Mouse (Mus musculus): ENCODE measurements around the gene Dusp11. TPM values are rescaled to one million over a fixed set of nuclear protein-coding genes. Genes with fewer than 3 reads are reported as not detected.
"Not testable (repeated sequence)": the region's sequence is repeated elsewhere in the genome, so short reads cannot be mapped to it uniquely, and the experiment has no call there.

Dusp11 gene
- polyA plus RNA-seq, 1 experiment from 2014 or later, result 56.1 TPM

GRCm38 (mm10) chr6:85926709-85927108 lies 34.8 kb downstream of the Dusp11 start:
- DNase-seq (ENCODE audit: low spot score), result no peak
- no peaks in the 10 kb centered on the region for H3K27me3 ChIP-seq (ENCODE audit: control insufficient read depth, insufficient read depth, low read length)
- 87% methylated on average over 1 of the region's 1 CpGs for WGBS
- H3K4me3 ChIP-seq (ENCODE audit: low read depth, low read length), result no peak overlapping the region
- no peak overlapping the region for H3K4me2 ChIP-seq (ENCODE audit: low read depth, low read length, severe bottlenecking)
- no peaks in the 10 kb centered on the region for H3K4me1 ChIP-seq (replicated peaks; ENCODE audit: control insufficient read depth, insufficient read depth, low read length)
- H3K36me3 ChIP-seq (ENCODE audit: control insufficient read depth, insufficient read depth, low read length), result peaks cover 4% of the 10 kb centered on the region
- no peak overlapping the region for H3K9ac ChIP-seq (ENCODE audit: low read length)
- no peaks in the 10 kb centered on the region for H3K9me3 ChIP-seq (ENCODE audit: control insufficient read depth, low read length)
- no peak overlapping the region for H3K27ac ChIP-seq (ENCODE audit: low read depth, low read length)
- no peak for ATAC-seq (replicated peaks; ENCODE audit: low FRiP score)

- Histone ChIP-seq H3K9ac (ENCODE audit: low read length) (no peak overlapping the region), H3K4me3 (ENCODE audit: low read depth, low read length) (no peak overlapping the region), H3K36me3 (ENCODE audit: control insufficient read depth, insufficient read depth, low read length) (peaks cover 4% of the 10 kb centered on the region), H3K27ac (ENCODE audit: low read depth, low read length) (no peak overlapping the region), H3K27me3 (ENCODE audit: control insufficient read depth, insufficient read depth, low read length) (no peaks in the 10 kb centered on the region), H3K4me1 (replicated peaks; ENCODE audit: control insufficient read depth, insufficient read depth, low read length) (no peaks in the 10 kb centered on the region), H3K4me2 (ENCODE audit: low read depth, low read length, severe bottlenecking) (no peak overlapping the region), H3K9me3 (ENCODE audit: control insufficient read depth, low read length) (no peaks in the 10 kb centered on the region)
- DNase-seq (ENCODE audit: low spot score) (no peak), ATAC-seq (replicated peaks; ENCODE audit: low FRiP score) (no peak)
- 97% methylated on average over 1 of the region's 1 CpGs for WGBS
Observed at GRCm38 (mm10) chr6:85923643-85924042, 37.8 kb downstream of the Dusp11 start.

GRCm38 (mm10) chr6:85919401-85919800 lies 42.1 kb downstream of the Dusp11 start:
- Histone ChIP-seq H3K9me3 (ENCODE audit: control insufficient read depth, low read length) (no peaks in the 10 kb centered on the region), H3K9ac (ENCODE audit: low read length) (no peak overlapping the region), H3K4me1 (replicated peaks; ENCODE audit: control insufficient read depth, insufficient read depth, low read length) (peaks cover 7% of the 10 kb centered on the region; the same call in 1 of the 2 replicates), H3K4me3 (ENCODE audit: low read depth, low read length) (no peak overlapping the region), H3K4me2 (ENCODE audit: low read depth, low read length, severe bottlenecking) (no peak overlapping the region), H3K36me3 (ENCODE audit: control insufficient read depth, insufficient read depth, low read length) (no peaks in the 10 kb centered on the region; the same call in 1 of the 2 replicates), H3K27ac (ENCODE audit: low read depth, low read length) (no peak overlapping the region), H3K27me3 (ENCODE audit: control insufficient read depth, insufficient read depth, low read length) (no peaks in the 10 kb centered on the region)
- DNase-seq (ENCODE audit: low spot score) (no peak), ATAC-seq (replicated peaks; ENCODE audit: low FRiP score) (no peak)
- WGBS, result 92% methylated on average over 4 of the region's 4 CpGs

- H3K9ac ChIP-seq (ENCODE audit: low read length); H3K36me3 ChIP-seq (ENCODE audit: control insufficient read depth, insufficient read depth, low read length); H3K4me2 ChIP-seq (ENCODE audit: low read depth, low read length, severe bottlenecking); DNase-seq (ENCODE audit: low spot score); H3K9me3 ChIP-seq (ENCODE audit: control insufficient read depth, low read length); H3K27me3 ChIP-seq (ENCODE audit: control insufficient read depth, insufficient read depth, low read length); H3K27ac ChIP-seq (ENCODE audit: low read depth, low read length); ATAC-seq (replicated peaks; ENCODE audit: low FRiP score); H3K4me1 ChIP-seq (replicated peaks; ENCODE audit: control insufficient read depth, insufficient read depth, low read length); H3K4me3 ChIP-seq (ENCODE audit: low read depth, low read length): not testable (repeated sequence)
- WGBS, result 93% methylated on average over 3 of the region's 3 CpGs
Observed at GRCm38 (mm10) chr6:85918341-85918740, 43.1 kb downstream of the Dusp11 start.

GRCm38 (mm10) chr6:85916596-85916995 lies 44.9 kb downstream of the Dusp11 start:
- WGBS, result 83% methylated on average over 6 of the region's 6 CpGs
- peak overlapping the region; percentile 70 for H3K4me2 ChIP-seq (ENCODE audit: low read depth, low read length, severe bottlenecking)

GRCm38 (mm10) chr6:85915539-85916513 lies 45.6 kb downstream of the Dusp11 start, which contains the start of gene Nat8f1:
Gene Nat8f1 (minus strand): TSS chr6:85915687.
- WGBS, result under 1% methylated on average over 58 of the region's 61 CpGs
- not testable (repeated sequence) for H3K36me3 ChIP-seq (ENCODE audit: control insufficient read depth, insufficient read depth, low read length); H3K4me1 ChIP-seq (replicated peaks; ENCODE audit: control insufficient read depth, insufficient read depth, low read length); H3K9me3 ChIP-seq (ENCODE audit: control insufficient read depth, low read length); H3K27me3 ChIP-seq (ENCODE audit: control insufficient read depth, insufficient read depth, low read length)
- H3K4me3 ChIP-seq (ENCODE audit: low read depth, low read length), result peak within 1 kb of the TSS; percentile 57
- H3K4me2 ChIP-seq (ENCODE audit: low read depth, low read length, severe bottlenecking), result peak within 1 kb of the TSS; percentile 83
- peak within 1 kb of the TSS; percentile 73; the same call in 1 of the 2 replicates for H3K27ac ChIP-seq (ENCODE audit: low read depth, low read length)
- ATAC-seq (replicated peaks; ENCODE audit: low FRiP score) (peak; percentile 95), DNase-seq (ENCODE audit: low spot score) (peak; percentile 91)
- peak within 1 kb of the TSS; percentile 74 for H3K9ac ChIP-seq (ENCODE audit: low read length)

More at GRCm38 (mm10) chr6:85916596-85916995, 44.9 kb downstream of the Dusp11 start:
- no peak for DNase-seq (ENCODE audit: low spot score)
- no peaks in the 10 kb centered on the region for H3K27me3 ChIP-seq (ENCODE audit: control insufficient read depth, insufficient read depth, low read length)
- H3K27ac ChIP-seq (ENCODE audit: low read depth, low read length), result no peak overlapping the region
- H3K9me3 ChIP-seq (ENCODE audit: control insufficient read depth, low read length), result no peaks in the 10 kb centered on the region
- H3K4me3 ChIP-seq (ENCODE audit: low read depth, low read length), result peak overlapping the region; percentile 57
- no peaks in the 10 kb centered on the region for H3K36me3 ChIP-seq (ENCODE audit: control insufficient read depth, insufficient read depth, low read length)
- H3K4me1 ChIP-seq (replicated peaks; ENCODE audit: control insufficient read depth, insufficient read depth, low read length), result peaks cover 7% of the 10 kb centered on the region; the same call in 1 of the 2 replicates
- ATAC-seq (replicated peaks; ENCODE audit: low FRiP score), result no peak
- peak overlapping the region; percentile 74 for H3K9ac ChIP-seq (ENCODE audit: low read length)

GRCm38 (mm10) chr6:85915141-85915538 lies 46.3 kb downstream of the Dusp11 start:
- H3K36me3 ChIP-seq (ENCODE audit: control insufficient read depth, insufficient read depth, low read length), result no peaks in the 10 kb centered on the region
- H3K4me3 ChIP-seq (ENCODE audit: low read depth, low read length), result peak overlapping the region; percentile 57
- WGBS, result 2% methylated on average over 11 of the region's 11 CpGs
- H3K4me1 ChIP-seq (replicated peaks; ENCODE audit: control insufficient read depth, insufficient read depth, low read length), result peaks cover 7% of the 10 kb centered on the region; the same call in 1 of the 2 replicates
- no peaks in the 10 kb centered on the region for H3K27me3 ChIP-seq (ENCODE audit: control insufficient read depth, insufficient read depth, low read length)
- peak overlapping the region; percentile 74 for H3K9ac ChIP-seq (ENCODE audit: low read length)
- ATAC-seq (replicated peaks; ENCODE audit: low FRiP score) (0 out of 2 replicates have a peak, but pooled peaks have one; percentile 7), DNase-seq (ENCODE audit: low spot score) (no peak)
- H3K27ac ChIP-seq (ENCODE audit: low read depth, low read length), result peak overlapping the region; percentile 73; the same call in 1 of the 2 replicates
- H3K4me2 ChIP-seq (ENCODE audit: low read depth, low read length, severe bottlenecking), result peak overlapping the region; percentile 83
- no peaks in the 10 kb centered on the region for H3K9me3 ChIP-seq (ENCODE audit: control insufficient read depth, low read length)

GRCm38 (mm10) chr6:85911587-85911986 lies 49.9 kb downstream of the Dusp11 start, which contains the start of gene Tprkb:
Gene Tprkb (plus strand): TSS chr6:85911865.
- WGBS, result 87% methylated on average over 3 of the region's 3 CpGs
- no peak within 1 kb of the TSS for H3K9ac ChIP-seq (ENCODE audit: low read length)
- H3K4me2 ChIP-seq (ENCODE audit: low read depth, low read length, severe bottlenecking), result no peak within 1 kb of the TSS
- H3K4me3 ChIP-seq (ENCODE audit: low read depth, low read length), result no peak within 1 kb of the TSS
- no peak within 1 kb of the TSS for H3K27ac ChIP-seq (ENCODE audit: low read depth, low read length)
- ATAC-seq (replicated peaks; ENCODE audit: low FRiP score) (no peak), DNase-seq (ENCODE audit: low spot score) (no peak)
- no peaks in the 10 kb centered on the region for H3K27me3 ChIP-seq (ENCODE audit: control insufficient read depth, insufficient read depth, low read length)
- H3K4me1 ChIP-seq (replicated peaks; ENCODE audit: control insufficient read depth, insufficient read depth, low read length), result peaks cover 7% of the 10 kb centered on the region; the same call in 1 of the 2 replicates
- no peaks in the 10 kb centered on the region for H3K36me3 ChIP-seq (ENCODE audit: control insufficient read depth, insufficient read depth, low read length)
- H3K9me3 ChIP-seq (ENCODE audit: control insufficient read depth, low read length), result no peaks in the 10 kb centered on the region

Data from forebrain, embryonic 11.5 days (tissue).